Mouse (Mus musculus) forebrain, embryonic 14.5 days (tissue): ENCODE measurements around the gene Rsph10b. TPM values are rescaled to one million over a fixed set of nuclear protein-coding genes. Genes with fewer than 3 reads are reported as not detected.

Source experiments
- ATAC-seq: fragments of 200-750 bp; cut with Nextera tagmentation; 2 replicates; pipeline ENCODE4 v1.8.0; 2017; ENCODE audit warnings: mild to moderate bottlenecking, moderate library complexity
- DNase-seq: peaks from one replicate; pipeline ENCODE4 v3.0.0-alpha.2; 2015; ENCODE audit warnings: low spot score
- H3K27ac ChIP-seq: fragments of 300-500 bp; sonication (generic); 2 replicates; pipeline ENCODE4 v1.5.1; 2014; ENCODE audit warnings: low read depth, mild to moderate bottlenecking, control low read depth, low read length, moderate library complexity
- H3K27me3 ChIP-seq: fragments of 300-500 bp; sonication (generic); replicated peaks from 2 replicates; pipeline ENCODE4 v1.6.1; 2014; ENCODE audit warnings: low read length, control low read depth, mixed read lengths; ENCODE audit not compliant: control insufficient read depth, insufficient read depth
- H3K36me3 ChIP-seq: fragments of 300-500 bp; sonication (generic); 2 replicates; pipeline ENCODE4 v1.6.1; 2014; ENCODE audit warnings: low read length, control low read depth; ENCODE audit not compliant: control insufficient read depth, insufficient read depth
- H3K4me1 ChIP-seq: fragments of 300-500 bp; sonication (generic); 2 replicates; pipeline ENCODE4 v1.6.1; 2014; ENCODE audit warnings: antibody characterized with exemption, low read length, control low read depth; ENCODE audit not compliant: control insufficient read depth, insufficient read depth
- H3K4me2 ChIP-seq: fragments of 300-500 bp; sonication (generic); 2 replicates; pipeline ENCODE4 v1.6.1; 2014; ENCODE audit warnings: mild to moderate bottlenecking, control low read depth, low read length
- H3K4me3 ChIP-seq: fragments of 300-500 bp; sonication (generic); 2 replicates; pipeline ENCODE4 v1.5.1; 2014; ENCODE audit warnings: low read depth, low read length, control low read depth
- H3K9ac ChIP-seq: fragments of 300-500 bp; sonication (generic); 2 replicates; pipeline ENCODE4 v1.6.1; 2014; ENCODE audit warnings: mild to moderate bottlenecking, low read length, control low read depth, moderate library complexity
- H3K9me3 ChIP-seq: fragments of 300-500 bp; sonication (generic); replicated peaks from 2 replicates; pipeline ENCODE4 v1.6.1; 2016; ENCODE audit warnings: low read length, control low read depth, mixed read lengths; ENCODE audit not compliant: control insufficient read depth
- WGBS: fragments of 180-500 bp; shearing (Covaris S2); extraction: QIAGEN DNeasy Blood & Tissue Kit; methylation state at CpG from one replicate; pipeline ENCODE4 v1.1.7; 2014; 5-methylcytosine and 5-hydroxymethylcytosine counted together
- polyA plus RNA-seq: library from polyadenylated mRNA; unstranded; fragments of >200 nt; fragmentation: Nextera tagmentation; extraction: Ambion mirVana; gene quantifications from 2 replicates; pipeline ENCODE4 v1.2.1, GENCODE M21; 2014

Gene Rsph10b
- polyA plus RNA-seq, 1 experiment from 2014 or later: 2.8 TPM

DNA sequence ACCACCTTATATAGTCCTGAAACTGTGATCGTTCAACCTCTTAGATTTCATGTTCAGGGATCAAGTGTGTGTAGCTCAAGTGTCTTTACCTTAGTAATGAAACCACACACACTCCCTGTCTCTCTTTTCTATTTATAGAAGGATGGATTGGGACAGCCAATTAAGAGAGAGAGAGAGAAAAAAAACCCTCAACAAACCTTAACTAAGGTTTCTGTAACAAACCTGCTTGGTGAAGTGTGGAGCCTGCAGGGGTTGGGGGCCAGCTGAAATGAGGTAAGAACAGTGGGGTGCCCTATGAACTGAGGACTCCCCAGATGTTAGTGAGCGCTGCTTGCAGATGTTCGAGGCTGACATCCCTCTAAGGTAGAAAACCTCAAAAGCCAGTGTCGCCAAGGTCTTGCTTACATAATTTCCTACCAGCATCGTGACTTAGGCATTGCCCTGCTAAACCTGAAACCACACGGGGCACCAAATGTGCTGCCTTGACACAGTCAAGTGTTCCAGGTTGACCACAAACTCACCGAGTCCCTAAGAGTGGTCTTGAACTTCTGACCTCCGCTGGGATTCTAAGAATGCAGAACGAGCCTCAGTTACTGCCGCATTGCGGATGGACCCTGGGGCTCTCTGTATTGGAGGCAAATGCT is 93.9 kb downstream of the Rsph10b start, which contains the start of gene Ocm:
Gene Ocm (minus strand): TSS at position 51 of the 644 bp plus-strand sequence.
- H3K27ac ChIP-seq: no peak within 1 kb of the TSS
- DNase-seq (no peak), ATAC-seq (no peak)
- H3K27me3 ChIP-seq: no peaks in the 10 kb centered on the region
- 79% methylated on average over 11 of the region's 11 CpGs for WGBS
- H3K4me2 ChIP-seq: no peak within 1 kb of the TSS
- no peak within 1 kb of the TSS for H3K9ac ChIP-seq
- no peaks in the 10 kb centered on the region for H3K4me1 ChIP-seq
- H3K4me3 ChIP-seq: no peak within 1 kb of the TSS
- H3K9me3 ChIP-seq: no peaks in the 10 kb centered on the region
- no peaks in the 10 kb centered on the region for H3K36me3 ChIP-seq

GRCm38 (mm10) chr5:144032491-144032890 is 99.7 kb downstream of the Rsph10b start:
- WGBS: 94% methylated on average over 7 of the region's 7 CpGs
- ATAC-seq: no peak
- H3K4me2 ChIP-seq: no peak overlapping the region

DNA sequence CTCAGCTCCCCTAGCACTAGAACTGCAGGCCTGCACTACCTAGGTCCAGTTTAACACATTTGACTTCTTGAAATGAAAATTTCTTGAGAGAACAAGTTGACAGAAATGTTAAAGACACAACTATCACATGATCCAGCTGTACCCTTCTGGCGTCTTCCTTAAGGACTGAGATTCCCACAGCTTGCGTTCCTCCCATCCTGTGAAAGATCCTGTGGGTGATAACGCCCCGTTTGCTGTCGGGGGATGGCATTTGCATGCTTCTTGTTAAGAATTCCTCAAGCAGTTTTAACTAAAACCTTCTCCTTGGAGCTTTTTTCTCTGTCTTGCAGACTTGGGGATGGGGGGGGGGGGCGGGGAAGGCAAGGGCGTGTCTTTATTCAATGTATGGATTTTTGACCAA is 101.7 kb downstream of the Rsph10b start:
- no peak overlapping the region for H3K9ac ChIP-seq
- 0 out of 2 replicates have a peak, but pooled peaks cover 2% of the 10 kb centered on the region for H3K9me3 ChIP-seq
- H3K4me1 ChIP-seq: no peaks in the 10 kb centered on the region
- no peak for ATAC-seq
- no peak for DNase-seq
- H3K4me2 ChIP-seq: no peak overlapping the region
- no peaks in the 10 kb centered on the region for H3K27me3 ChIP-seq
- no peaks in the 10 kb centered on the region for H3K36me3 ChIP-seq
- H3K27ac ChIP-seq: no peak overlapping the region
- H3K4me3 ChIP-seq: no peak overlapping the region
- 88% methylated on average over 7 of the region's 7 CpGs for WGBS

More at GRCm38 (mm10) chr5:144032491-144032890, 99.7 kb downstream of the Rsph10b start:
- Histone ChIP-seq H3K27me3 (no peaks in the 10 kb centered on the region), H3K9ac (no peak overlapping the region), H3K4me3 (no peak overlapping the region), H3K36me3 (no peaks in the 10 kb centered on the region), H3K9me3 (0 out of 2 replicates have a peak, but pooled peaks cover 2% of the 10 kb centered on the region), H3K4me1 (no peaks in the 10 kb centered on the region), H3K27ac (no peak overlapping the region)
- DNase-seq: no peak

Other genes starting within 250 kb of the Rsph10b start
- 21.7 and 29.1 TPM in 2 replicates for gene Usp42, start 200.8 kb upstream of the Rsph10b start, polyA plus RNA-seq
- gene Eif2ak1, start 115.2 kb upstream of the Rsph10b start, polyA plus RNA-seq: 42.5 and 46.9 TPM in 2 replicates
- gene Ankrd61, start 35.4 kb upstream of the Rsph10b start, polyA plus RNA-seq: 0.16 and 0.48 TPM in 2 replicates
- 93.9 and 101 TPM in 2 replicates for gene Aimp2, start 23.2 kb upstream of the Rsph10b start, polyA plus RNA-seq
- gene Pms2, start 23.1 kb upstream of the Rsph10b start, polyA plus RNA-seq: 23.7 and 26.8 TPM in 2 replicates
- gene Gm42421, start 4.9 kb upstream of the Rsph10b start, polyA plus RNA-seq: 1.3 and 1.9 TPM in 2 replicates
- gene Ccz1, start 81.8 kb downstream of the Rsph10b start, polyA plus RNA-seq: 93.0 and 98.1 TPM in 2 replicates
- 0.90 TPM in 1 of 2 replicates, not detected in the other for gene Ocm, start 93.6 kb downstream of the Rsph10b start, polyA plus RNA-seq
- 5.2 and 7.4 TPM in 2 replicates for gene Lmtk2, start 167.4 kb downstream of the Rsph10b start, polyA plus RNA-seq